Mouse (Mus musculus): ENCODE measurements around the gene Dennd1a.

Dennd1a gene

GRCm38 (mm10) chr2:37879697-37880096, 407.5 kb downstream of the Dennd1a start:
- DNase-seq (ENCODE audit: low spot score) = no peak

DNA sequence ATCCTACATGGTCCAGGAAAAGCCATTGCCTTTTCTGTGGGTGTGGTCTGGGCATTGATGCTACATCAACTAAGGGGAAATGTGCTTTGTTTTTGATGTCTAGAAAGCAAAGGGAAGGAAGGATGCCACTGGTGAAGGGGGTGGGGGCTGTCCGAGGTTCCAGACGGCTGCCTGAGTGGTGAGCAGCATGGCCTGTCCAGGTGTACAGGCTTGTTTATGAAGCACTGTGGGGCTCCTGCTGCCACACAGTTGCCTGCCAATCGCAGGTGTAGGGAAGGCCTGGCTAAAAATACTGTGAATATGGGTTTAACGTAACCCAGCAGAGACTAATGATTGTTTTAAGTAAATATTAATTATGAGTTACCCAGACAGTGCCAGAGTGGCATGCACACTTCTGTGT, 414.4 kb downstream of the Dennd1a start:
- no peak for DNase-seq (ENCODE audit: low spot score)

DNA sequence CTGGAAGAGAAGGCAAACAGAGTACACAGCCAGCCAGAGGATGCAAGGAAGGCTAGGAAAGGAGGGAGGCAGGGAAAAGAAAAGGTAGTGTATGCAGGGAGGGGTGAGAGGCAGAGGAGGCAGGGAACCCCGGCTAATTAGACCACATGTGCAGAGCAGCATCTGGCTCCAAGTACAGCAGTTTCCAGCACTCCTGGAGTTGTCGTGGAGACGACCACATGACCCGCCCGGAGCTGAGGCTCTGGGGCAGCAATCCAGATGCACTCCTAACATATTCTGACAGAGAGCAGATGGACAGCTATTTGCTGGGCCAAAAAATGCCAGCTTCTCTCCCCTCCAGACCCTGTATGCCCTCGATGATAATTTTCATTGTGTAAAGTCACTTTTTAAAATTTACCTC, 417.6 kb downstream of the Dennd1a start:
- no peak for DNase-seq (ENCODE audit: low spot score)

DNA sequence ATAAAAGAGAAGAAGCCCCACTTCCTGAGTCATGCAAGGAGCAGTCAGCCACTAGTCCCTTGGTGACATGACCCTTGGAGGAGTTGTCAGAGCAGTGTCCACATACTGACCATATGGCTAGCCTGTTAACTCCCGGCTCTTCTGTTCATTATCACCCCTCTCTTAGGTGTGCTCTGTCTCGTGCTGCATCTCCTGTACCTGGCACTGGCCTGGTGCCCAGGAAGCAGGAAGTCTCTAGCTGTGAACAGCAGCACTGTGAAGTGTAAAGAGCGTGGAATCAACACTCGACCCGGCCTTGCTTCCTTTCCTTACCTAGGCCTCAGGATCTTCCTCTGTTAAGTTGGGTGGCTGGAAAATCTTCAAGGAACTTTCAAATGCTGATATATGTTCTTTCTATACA, 419.8 kb downstream of the Dennd1a start:
- DNase-seq (ENCODE audit: low spot score) = no peak

DNA sequence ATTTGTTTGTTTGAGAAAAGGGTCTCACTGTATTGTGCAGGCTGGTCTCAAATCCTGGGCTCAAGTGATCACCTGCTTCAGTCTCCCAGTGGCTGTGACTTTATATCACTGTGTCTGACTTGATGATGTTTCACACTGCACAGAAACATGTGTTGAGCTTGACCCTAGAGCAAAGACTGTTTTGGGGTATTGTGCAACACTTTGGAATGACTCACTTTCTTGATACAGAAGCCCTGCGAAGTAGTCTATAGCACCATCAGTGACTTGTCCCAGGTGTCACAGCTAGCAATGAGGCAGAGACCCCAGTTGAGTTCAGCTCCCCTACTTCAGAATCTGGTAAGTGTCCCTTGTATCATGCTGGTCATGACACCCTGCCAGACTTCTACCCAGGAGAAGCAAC, 429.7 kb downstream of the Dennd1a start:
- no peak for DNase-seq (ENCODE audit: low spot score)

DNA sequence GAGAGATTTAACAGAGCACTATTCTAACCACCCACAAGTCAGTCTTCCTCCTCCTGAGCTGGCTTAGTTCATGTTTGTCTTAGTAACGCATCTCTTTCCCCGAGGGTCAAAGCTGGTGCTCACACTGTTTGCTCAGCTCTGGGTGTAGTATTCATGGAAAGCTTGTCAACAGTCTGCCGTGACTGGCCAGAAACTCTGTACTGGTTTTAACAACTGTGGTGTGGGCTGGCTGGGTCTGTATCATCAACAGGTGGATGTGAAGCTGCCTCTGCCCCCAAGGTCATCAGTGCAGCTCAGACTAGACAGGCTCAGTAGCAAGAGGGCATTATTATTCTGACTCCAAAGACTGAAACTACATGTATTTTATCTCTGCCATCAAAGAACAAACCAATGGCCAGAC, 430.2 kb downstream of the Dennd1a start:
- no peak for DNase-seq (ENCODE audit: low spot score)

GRCm38 (mm10) chr2:37855226-37855625, 432.0 kb downstream of the Dennd1a start:
- no peak for DNase-seq (ENCODE audit: low spot score)

DNA sequence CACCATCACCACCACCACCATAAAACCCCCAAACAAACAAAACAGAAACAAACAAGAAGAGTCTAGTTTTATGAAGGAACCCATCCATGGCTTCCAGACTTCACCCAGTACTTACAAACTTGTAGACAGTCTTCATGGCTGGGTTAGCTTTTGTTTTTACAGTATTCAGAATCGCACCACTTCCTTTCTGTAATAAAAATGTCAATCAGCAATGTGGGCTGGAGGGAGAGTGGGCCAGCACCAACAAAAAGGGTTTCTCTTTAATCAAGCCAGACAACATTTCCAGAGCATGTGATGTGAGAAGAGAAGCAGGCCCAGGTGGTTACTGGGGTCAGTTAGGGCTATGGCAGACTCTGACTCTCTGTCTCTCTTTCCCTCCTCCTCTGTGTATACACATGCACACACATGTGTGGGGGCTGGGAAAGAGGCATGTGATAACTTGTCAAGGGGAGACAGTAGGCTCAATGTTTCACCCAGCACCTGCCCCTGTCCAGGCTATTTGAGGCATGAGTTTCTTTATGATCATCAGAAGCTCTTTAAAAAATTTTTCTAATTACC, 433.2 kb downstream of the Dennd1a start:
- no peak for DNase-seq (ENCODE audit: low spot score)

GRCm38 (mm10) chr2:37850626-37851025, 436.6 kb downstream of the Dennd1a start:
- DNase-seq (ENCODE audit: low spot score) = no peak

- no peak for DNase-seq (ENCODE audit: low spot score)
Observed at GRCm38 (mm10) chr2:37849357-37849756, 437.8 kb downstream of the Dennd1a start.

DNA sequence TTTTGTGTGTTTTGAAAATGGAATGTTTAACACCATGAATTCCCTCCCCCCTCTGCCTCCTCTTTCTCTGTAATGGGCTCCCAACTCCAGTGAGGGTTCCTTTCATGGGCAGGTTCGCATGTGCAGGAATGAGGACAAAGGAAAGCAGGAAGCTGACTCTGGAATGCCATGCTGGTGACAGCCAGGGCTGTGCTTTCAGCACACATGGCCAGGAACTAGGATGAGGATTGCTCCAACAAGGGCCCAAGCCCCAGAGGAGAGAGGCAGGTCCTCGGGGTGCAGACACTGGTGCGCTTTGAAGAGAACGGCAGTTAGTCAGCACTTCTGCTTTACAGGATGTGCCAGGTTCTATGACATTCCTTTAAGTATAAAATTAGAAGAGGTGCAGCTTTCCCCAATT, 444.5 kb downstream of the Dennd1a start:
- DNase-seq (ENCODE audit: low spot score) = no peak

DNA sequence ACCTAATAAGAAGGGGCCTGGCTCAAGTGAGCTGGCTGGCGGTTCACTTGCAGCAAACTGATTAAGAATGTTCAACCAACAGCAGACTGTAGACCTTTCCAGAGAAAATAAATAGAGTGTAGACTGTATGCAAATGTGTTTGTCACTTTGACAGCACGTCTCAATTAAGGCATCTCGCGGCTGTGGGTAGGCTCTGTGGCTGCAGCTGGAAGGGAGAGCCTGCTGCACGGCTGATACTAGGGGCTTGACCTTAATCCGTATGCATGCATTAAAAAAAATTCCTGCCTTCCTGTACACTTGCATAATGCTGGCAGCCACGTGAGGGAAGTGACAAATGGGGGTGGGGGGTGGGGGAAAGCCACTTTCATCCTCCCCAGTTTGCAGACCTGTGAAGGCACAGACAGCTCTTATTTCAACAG, 445.0 kb downstream of the Dennd1a start:
- no peak for DNase-seq (ENCODE audit: low spot score)

GRCm38 (mm10) chr2:37839922-37840321, 447.3 kb downstream of the Dennd1a start:
- no peak for DNase-seq (ENCODE audit: low spot score)

- no peak for DNase-seq (ENCODE audit: low spot score)
Observed at GRCm38 (mm10) chr2:37838202-37838984, 448.8 kb downstream of the Dennd1a start.

- DNase-seq (ENCODE audit: low spot score) = no peak
Observed at GRCm38 (mm10) chr2:37837542-37837941, 449.6 kb downstream of the Dennd1a start.

- no peak for DNase-seq (ENCODE audit: low spot score)
Observed at GRCm38 (mm10) chr2:37836926-37837325, 450.3 kb downstream of the Dennd1a start.

- no peak for DNase-seq (ENCODE audit: low spot score)
Observed at GRCm38 (mm10) chr2:37832253-37832652, 454.9 kb downstream of the Dennd1a start.

GRCm38 (mm10) chr2:37829758-37830275, 457.4 kb downstream of the Dennd1a start:
- no peak for DNase-seq (ENCODE audit: low spot score)

- no peak for DNase-seq (ENCODE audit: low spot score)
Observed at GRCm38 (mm10) chr2:37823826-37824225, 463.4 kb downstream of the Dennd1a start.

- no peak for DNase-seq (ENCODE audit: low spot score)
Observed at GRCm38 (mm10) chr2:37822122-37822521, 465.1 kb downstream of the Dennd1a start.

- DNase-seq (ENCODE audit: low spot score) = no peak
Observed at GRCm38 (mm10) chr2:37819526-37820152, 467.6 kb downstream of the Dennd1a start.

- DNase-seq (ENCODE audit: low spot score) = no peak
Observed at GRCm38 (mm10) chr2:37818761-37819525, 468.2 kb downstream of the Dennd1a start.
